Mouse (Mus musculus) CH12.LX (cell line): ENCODE results near the gene Sypl2.

Source experiments
- CTCF ChIP-seq, 2 experiments: IDR thresholded peaks in 1 of 2; conservative IDR thresholded peaks in 1 of 2; 2 replicates each; pipeline ENCODE4 v1.5.1; 2011 to 2012; ENCODE audit warnings: low read depth in 2 of 2, low read length in 2 of 2, improper control_type of control experiment in 1 of 2, inconsistent platforms in 1 of 2, mild to moderate bottlenecking in 1 of 2, moderate library complexity in 1 of 2
- MEF2A ChIP-seq: IDR thresholded peaks from 2 replicates; pipeline ENCODE4 v1.6.1; 2014; ENCODE audit warnings: low read depth, mild to moderate bottlenecking, inconsistent platforms, low read length, improper control_type of control experiment, borderline replicate concordance
- NELFE ChIP-seq: IDR thresholded peaks from 2 replicates; pipeline ENCODE4 v1.6.1; 2011; ENCODE audit warnings: low read depth, low read length, improper control_type of control experiment
- POLR2A ChIP-seq: IDR thresholded peaks from 2 replicates; pipeline ENCODE4 v1.6.1; 2011; ENCODE audit warnings: low read depth, mild to moderate bottlenecking, improper control_type of control experiment, low read length
- RAD21 ChIP-seq: IDR thresholded peaks from 2 replicates; pipeline ENCODE4 v1.6.1; 2011; ENCODE audit warnings: low read depth, mild to moderate bottlenecking, low read length, improper control_type of control experiment, moderate library complexity
- SIN3A ChIP-seq: IDR thresholded peaks from 2 replicates; pipeline ENCODE4 v1.6.1; 2012; ENCODE audit warnings: low read length, improper control_type of control experiment, inconsistent platforms
- USF1 ChIP-seq: IDR thresholded peaks from 2 replicates; pipeline ENCODE4 v1.6.1; 2014; ENCODE audit warnings: low read depth, mild to moderate bottlenecking, inconsistent platforms, low read length, improper control_type of control experiment

GRCm38 (mm10) chr3:108174672-108175531 is 51.5 kb downstream of the Sypl2 start:
- TF ChIP-seq CTCF (conservative IDR thresholded peaks at IDR 0.05 in 1 of 2, IDR thresholded peaks at IDR 0.05 in 1 of 2; ENCODE audit: low read depth in 2 of 2, low read length in 2 of 2) (no peak), POLR2A (no peak), NELFE (no peak), USF1 (no peak), RAD21 (no peak), SIN3A (no peak), MEF2A (no peak)
